Mouse (Mus musculus) CH12.LX (cell line): ENCODE results near the gene Vwa5b2.

ENCODE experiments used
- ELF1 ChIP-seq: IDR thresholded peaks from 2 replicates; pipeline ENCODE4 v1.6.1; 2014; ENCODE audit warnings: low read depth, mild to moderate bottlenecking, inconsistent platforms, low read length, improper control_type of control experiment
- TCF12 ChIP-seq: IDR thresholded peaks from 2 replicates; pipeline ENCODE4 v1.6.1; 2014; ENCODE audit warnings: low read depth, mild to moderate bottlenecking, inconsistent platforms, low read length, improper control_type of control experiment
- USF1 ChIP-seq: IDR thresholded peaks from 2 replicates; pipeline ENCODE4 v1.6.1; 2014; ENCODE audit warnings: low read depth, mild to moderate bottlenecking, inconsistent platforms, low read length, improper control_type of control experiment

DNA sequence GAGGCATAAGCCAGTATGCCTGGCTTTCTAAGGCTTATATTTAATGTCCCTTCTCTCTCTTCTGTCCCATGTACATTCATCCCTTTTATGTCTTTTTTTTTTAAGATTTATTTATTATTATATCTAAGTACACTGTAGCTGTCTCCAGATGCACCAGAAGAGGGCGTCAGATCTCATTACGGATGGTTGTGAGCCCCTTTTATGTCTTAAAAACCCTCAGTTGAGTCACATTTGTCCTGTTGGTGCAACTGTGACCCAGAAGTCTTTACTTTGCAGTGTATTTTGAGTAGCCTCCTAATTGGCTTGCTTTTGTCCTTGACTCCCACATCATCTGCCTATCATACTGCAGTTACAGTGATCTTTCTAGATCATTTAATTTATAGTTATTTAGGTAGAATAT, 64.0 kb downstream of the Vwa5b2 start:
- TF ChIP-seq USF1 (no peak), ELF1 (no peak), TCF12 (no peak)
